Mouse (Mus musculus) adrenal gland, postnatal 14 days (tissue): ENCODE measurements around the gene Tas2r139. TPM values are rescaled to one million over a fixed set of nuclear protein-coding genes. Genes with fewer than 3 reads are reported as not detected.
"Not testable (repeated sequence)": the region's sequence is repeated elsewhere in the genome, so short reads cannot be mapped to it uniquely, and the experiment has no call there.

Source experiments
- DNase-seq: peaks from one replicate; pipeline ENCODE4 v3.0.0; 2021; ENCODE audit warnings: mixed read lengths
- long read RNA-seq, 2 experiments: library from polyadenylated mRNA; stranded (forward); transcript quantifications; one replicate each; pipeline ENCODE4 v2.0.0; 2021
- total RNA-seq: library from RNA; stranded (reverse); gene quantifications from 2 replicates; pipeline ENCODE4 v1.2.3, GENCODE M21; 2021

The Tas2r139 gene
- not detected in 2 replicates for total RNA-seq
- long read RNA-seq, experiment 1: 0 reads
- long read RNA-seq, experiment 2: 0 reads

GRCm38 (mm10) chr6:42140636-42141035 is at the start of gene Tas2r139:
TSS of gene Tas2r139 (plus strand) at chr6:42140936.
- DNase-seq: no peak

- not testable (repeated sequence) for DNase-seq
These were observed 10.4 kb downstream of the Tas2r139 start for GRCm38 (mm10) chr6:42151115-42151514.

GRCm38 (mm10) chr6:42182462-42182861 is 41.7 kb downstream of the Tas2r139 start:
- no peak for DNase-seq

GRCm38 (mm10) chr6:42186230-42186629 is 45.5 kb downstream of the Tas2r139 start:
- DNase-seq: no peak

Other genes with a start within 250 kb of the Tas2r139 start
- gene Sval1, start 189.3 kb upstream of the Tas2r139 start, total RNA-seq: not detected in 2 replicates
- gene Sval3, start 172.8 kb upstream of the Tas2r139 start, total RNA-seq: not detected in 2 replicates
- not detected in 2 replicates for gene Sva, start 102.5 kb upstream of the Tas2r139 start, total RNA-seq
- not detected in 2 replicates for gene Tas2r144, start 74.4 kb downstream of the Tas2r139 start, total RNA-seq
- gene Gstk1, start 105.0 kb downstream of the Tas2r139 start, total RNA-seq: 108 and 147 TPM in 2 replicates
- gene Tmem139, start 121.0 kb downstream of the Tas2r139 start, total RNA-seq: 0.86 and 1.0 TPM in 2 replicates
- gene Casp2, start 124.0 kb downstream of the Tas2r139 start, total RNA-seq: 21.8 and 30.2 TPM in 2 replicates
- gene Clcn1, start 145.7 kb downstream of the Tas2r139 start, total RNA-seq: 0.19 TPM in 1 of 2 replicates, not detected in the other
- 0.30 and 0.90 TPM in 2 replicates for gene Fam131b, start 183.7 kb downstream of the Tas2r139 start, total RNA-seq
- gene Zyx, start 208.7 kb downstream of the Tas2r139 start, total RNA-seq: 115 and 117 TPM in 2 replicates
- 1.2 and 3.6 TPM in 2 replicates for gene Epha1, start 232.3 kb downstream of the Tas2r139 start, total RNA-seq